Mouse (Mus musculus) stomach, embryonic 14.5 days (tissue): ENCODE measurements around the gene Podn. TPM values are rescaled to one million over a fixed set of nuclear protein-coding genes. Genes with fewer than 3 reads are reported as not detected.

Source experiments
- ATAC-seq: fragments of 200-750 bp; cut with Nextera tagmentation; 2 replicates; pipeline ENCODE4 v1.8.0; 2017; ENCODE audit warnings: low read depth, moderate TSS enrichment; ENCODE audit not compliant: insufficient number of reproducible peaks, insufficient read depth, low FRiP score
- H3K27ac ChIP-seq: fragments of 300-500 bp; sonication (generic); 2 replicates; pipeline ENCODE4 v1.5.1; 2014; ENCODE audit warnings: mild to moderate bottlenecking, low read length, moderate library complexity, mixed read lengths
- H3K27me3 ChIP-seq: fragments of 300-500 bp; sonication (generic); 2 replicates; pipeline ENCODE4 v1.6.1; 2014; ENCODE audit warnings: low read length, control low read depth, mixed read lengths; ENCODE audit not compliant: control insufficient read depth, insufficient read depth
- H3K36me3 ChIP-seq: fragments of 300-500 bp; sonication (generic); 2 replicates; pipeline ENCODE4 v1.6.1; 2014; ENCODE audit warnings: mild to moderate bottlenecking, control low read depth, low read length, moderate library complexity, mixed read lengths; ENCODE audit not compliant: control insufficient read depth, insufficient read depth
- H3K4me1 ChIP-seq: fragments of 300-500 bp; sonication (generic); 2 replicates; pipeline ENCODE4 v1.6.1; 2014; ENCODE audit warnings: low read length, control low read depth, mixed read lengths; ENCODE audit not compliant: control insufficient read depth, insufficient read depth
- H3K4me2 ChIP-seq: fragments of 300-500 bp; sonication (generic); replicated peaks from 2 replicates; pipeline ENCODE4 v1.6.1; 2014; ENCODE audit warnings: low read depth, low read length, control low read depth
- H3K4me3 ChIP-seq: fragments of 300-500 bp; sonication (generic); 2 replicates; pipeline ENCODE4 v1.5.1; 2014; ENCODE audit warnings: low read depth, low read length, control low read depth
- H3K9ac ChIP-seq: fragments of 300-500 bp; sonication (generic); replicated peaks from 2 replicates; pipeline ENCODE4 v1.6.1; 2014; ENCODE audit warnings: low read depth, mild to moderate bottlenecking, control low read depth, low read length, moderate library complexity, mixed read lengths
- H3K9me3 ChIP-seq: fragments of 300-500 bp; sonication (generic); 2 replicates; pipeline ENCODE4 v1.6.1; 2016; ENCODE audit warnings: low read depth, low read length, control low read depth; ENCODE audit not compliant: control insufficient read depth
- WGBS: fragments of 180-500 bp; shearing (Covaris S2); extraction: QIAGEN DNeasy Blood & Tissue Kit; methylation state at CpG from one replicate; pipeline ENCODE4 v1.1.7; 2014; 5-methylcytosine and 5-hydroxymethylcytosine counted together
- polyA plus RNA-seq: library from polyadenylated mRNA; unstranded; fragments of >200 nt; fragmentation: Nextera tagmentation; extraction: Ambion mirVana; gene quantifications from 2 replicates; pipeline ENCODE4 v1.2.1, GENCODE M21; 2014

Gene Podn
- polyA plus RNA-seq, 1 experiment from 2014 or later: 3.4 TPM

- ATAC-seq: no peak
- Histone ChIP-seq H3K9ac (no peak overlapping the region), H3K4me1 (no peaks in the 10 kb centered on the region), H3K9me3 (no peaks in the 10 kb centered on the region; the same call in 1 of the 2 replicates), H3K36me3 (no peaks in the 10 kb centered on the region), H3K4me2 (no peak overlapping the region), H3K4me3 (no peak overlapping the region), H3K27ac (no peak overlapping the region), H3K27me3 (no peaks in the 10 kb centered on the region)
- 73% methylated on average over 7 of the region's 7 CpGs for WGBS
These were observed 78.4 kb downstream of the Podn start for GRCm38 (mm10) chr4:108017839-108018238.

GRCm38 (mm10) chr4:108016321-108016720, 79.9 kb downstream of the Podn start:
- Histone ChIP-seq H3K9ac (no peak overlapping the region), H3K36me3 (no peaks in the 10 kb centered on the region), H3K27ac (no peak overlapping the region), H3K9me3 (no peaks in the 10 kb centered on the region; the same call in 1 of the 2 replicates), H3K4me1 (no peaks in the 10 kb centered on the region), H3K27me3 (no peaks in the 10 kb centered on the region), H3K4me3 (no peak overlapping the region), H3K4me2 (no peak overlapping the region)
- ATAC-seq: no peak
- WGBS: 80% methylated on average over 3 of the region's 3 CpGs

DNA sequence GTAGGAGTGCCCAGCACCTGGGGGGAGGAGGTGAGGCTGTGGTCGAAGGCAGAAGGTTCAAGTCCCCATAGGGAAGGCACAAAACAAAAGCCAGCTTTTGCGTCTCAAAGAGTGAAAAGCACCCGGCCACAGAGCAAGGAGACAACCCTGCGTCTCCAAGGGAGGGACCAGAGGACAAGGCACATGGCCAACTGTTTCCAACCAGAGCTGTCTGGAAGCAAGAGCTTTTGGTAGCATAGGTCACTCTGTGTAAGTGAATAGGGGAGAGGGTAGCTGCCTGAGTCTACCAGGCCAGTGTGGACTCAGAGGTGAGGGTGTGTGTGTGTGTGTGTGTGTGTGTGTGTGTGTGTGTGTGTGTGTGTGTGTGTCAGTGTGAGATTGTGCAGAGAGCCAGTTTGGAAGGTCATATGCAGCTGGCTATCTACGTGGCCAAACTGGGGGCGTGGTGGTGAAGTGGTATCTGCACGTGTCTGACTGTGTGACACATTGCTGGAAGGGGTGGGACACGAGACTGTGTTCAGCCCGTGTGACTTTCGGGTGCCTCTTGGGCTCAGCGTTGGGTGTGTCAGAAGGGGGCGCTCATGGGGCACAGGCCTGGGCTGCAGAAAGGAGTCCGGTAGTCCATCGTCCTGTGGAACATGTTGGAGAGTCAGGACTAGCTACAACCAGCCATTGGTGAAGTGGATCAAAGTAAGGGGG, 81.0 kb downstream of the Podn start:
- no peak for ATAC-seq
- no peak overlapping the region for H3K4me3 ChIP-seq
- H3K27me3 ChIP-seq: no peaks in the 10 kb centered on the region
- H3K4me1 ChIP-seq: no peaks in the 10 kb centered on the region
- H3K9me3 ChIP-seq: no peaks in the 10 kb centered on the region
- no peak overlapping the region for H3K4me2 ChIP-seq
- 67% methylated on average over 14 of the region's 14 CpGs for WGBS
- no peak overlapping the region for H3K27ac ChIP-seq
- H3K9ac ChIP-seq: no peak overlapping the region
- H3K36me3 ChIP-seq: no peaks in the 10 kb centered on the region

DNA sequence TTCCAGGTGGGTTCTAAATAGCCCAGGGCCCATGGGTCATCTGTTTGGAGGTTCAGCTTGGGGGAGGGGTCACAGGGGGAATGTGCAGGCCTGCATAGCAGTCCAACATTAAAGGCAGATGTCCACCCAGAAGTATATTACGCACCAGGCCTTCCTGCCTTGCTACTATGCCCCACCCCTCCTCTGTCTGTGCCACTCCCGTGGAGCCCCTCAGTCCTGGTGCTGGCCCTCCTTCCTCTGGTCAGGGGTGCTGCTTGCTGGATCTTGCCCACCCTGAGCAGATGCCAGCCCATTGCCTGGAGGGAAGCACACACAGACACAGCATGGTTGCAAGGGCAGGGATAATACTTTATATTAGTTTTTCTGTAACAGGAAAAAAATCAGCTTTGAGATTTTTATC, 81.8 kb downstream of the Podn start:
- H3K36me3 ChIP-seq: no peaks in the 10 kb centered on the region
- no peaks in the 10 kb centered on the region for H3K27me3 ChIP-seq
- no peaks in the 10 kb centered on the region for H3K9me3 ChIP-seq
- no peak overlapping the region for H3K4me3 ChIP-seq
- H3K9ac ChIP-seq: no peak overlapping the region
- no peaks in the 10 kb centered on the region for H3K4me1 ChIP-seq
- no peak for ATAC-seq
- no peak overlapping the region for H3K27ac ChIP-seq
- 68% methylated on average over 2 of the region's 2 CpGs for WGBS
- H3K4me2 ChIP-seq: no peak overlapping the region

- Histone ChIP-seq H3K9ac (no peak overlapping the region), H3K9me3 (no peaks in the 10 kb centered on the region), H3K4me2 (no peak overlapping the region), H3K36me3 (no peaks in the 10 kb centered on the region), H3K27me3 (no peaks in the 10 kb centered on the region), H3K4me1 (no peaks in the 10 kb centered on the region), H3K27ac (no peak overlapping the region), H3K4me3 (no peak overlapping the region)
- 69% methylated on average over 8 of the region's 8 CpGs for WGBS
- no peak for ATAC-seq
These were observed 87.7 kb downstream of the Podn start for GRCm38 (mm10) chr4:108008541-108008940.

DNA sequence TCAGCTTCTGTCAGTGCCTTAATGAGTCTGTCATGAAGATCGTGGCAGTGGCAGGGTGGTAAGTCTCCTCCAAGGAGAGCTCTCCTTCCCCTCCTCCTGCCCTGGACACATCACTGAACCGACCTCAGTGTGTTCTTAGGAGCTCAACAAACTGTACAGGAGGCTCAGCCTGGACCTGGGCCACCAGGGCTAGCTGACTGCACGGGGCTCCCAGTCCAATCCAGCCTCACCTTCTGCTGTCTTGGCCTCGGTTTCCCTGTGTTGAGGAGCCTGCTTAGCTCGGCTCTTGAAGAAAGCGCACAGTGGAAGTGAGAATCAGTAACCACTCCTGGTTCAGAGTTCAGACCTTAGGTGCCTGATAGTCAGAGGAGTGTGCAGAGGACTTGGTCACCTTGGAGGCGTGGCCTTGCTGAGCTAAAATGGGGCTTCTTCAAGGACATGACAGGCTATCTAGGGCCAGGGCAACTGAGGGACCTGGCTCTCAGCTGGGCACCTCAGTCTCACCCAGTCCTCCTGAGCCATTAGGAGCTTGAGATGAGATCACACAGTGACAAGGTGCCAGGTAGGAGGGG, 88.6 kb downstream of the Podn start:
- no peaks in the 10 kb centered on the region for H3K27me3 ChIP-seq
- no peaks in the 10 kb centered on the region for H3K36me3 ChIP-seq
- H3K9ac ChIP-seq: no peak overlapping the region
- no peak overlapping the region for H3K27ac ChIP-seq
- ATAC-seq: no peak
- no peaks in the 10 kb centered on the region for H3K9me3 ChIP-seq
- no peak overlapping the region for H3K4me3 ChIP-seq
- no peaks in the 10 kb centered on the region for H3K4me1 ChIP-seq
- no peak overlapping the region for H3K4me2 ChIP-seq
- 79% methylated on average over 7 of the region's 7 CpGs for whole genome bisulfite sequencing

GRCm38 (mm10) chr4:108005328-108005727, 90.9 kb downstream of the Podn start:
- no peak overlapping the region for H3K27ac ChIP-seq
- no peaks in the 10 kb centered on the region for H3K36me3 ChIP-seq
- no peak overlapping the region for H3K4me3 ChIP-seq
- no peaks in the 10 kb centered on the region for H3K4me1 ChIP-seq
- no peaks in the 10 kb centered on the region for H3K9me3 ChIP-seq
- no peaks in the 10 kb centered on the region for H3K27me3 ChIP-seq
- 48% methylated on average over 7 of the region's 7 CpGs for WGBS
- no peak overlapping the region for H3K4me2 ChIP-seq
- no peak for ATAC-seq
- H3K9ac ChIP-seq: no peak overlapping the region

DNA sequence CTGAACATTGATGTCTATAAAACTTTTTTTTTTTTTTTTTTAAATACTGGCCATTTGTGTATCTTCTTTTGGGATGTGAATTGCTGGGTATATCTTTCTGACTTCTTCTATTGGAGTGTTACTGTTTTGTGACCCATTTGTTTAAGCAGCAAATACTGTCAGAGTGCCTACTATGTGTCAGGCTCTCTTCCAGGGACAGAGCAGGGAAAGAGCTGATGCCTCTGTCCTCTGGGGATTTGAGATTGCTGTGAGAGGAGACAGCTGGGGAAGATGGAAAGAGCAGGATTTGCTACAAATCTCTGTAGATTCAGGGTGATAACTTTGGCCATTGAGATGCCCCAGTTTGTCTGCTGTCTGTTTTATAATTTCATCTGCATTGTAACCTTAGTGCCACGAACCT, 96.9 kb downstream of the Podn start:
- Histone ChIP-seq H3K9ac (no peak overlapping the region), H3K36me3 (no peaks in the 10 kb centered on the region), H3K9me3 (no peaks in the 10 kb centered on the region), H3K4me2 (no peak overlapping the region), H3K27me3 (no peaks in the 10 kb centered on the region), H3K4me1 (0 out of 2 replicates have a peak, but pooled peaks cover 9% of the 10 kb centered on the region), H3K4me3 (no peak overlapping the region), H3K27ac (no peak overlapping the region)
- 78% methylated on average over 1 of the region's 1 CpGs for WGBS
- ATAC-seq: no peak
